Mouse (Mus musculus) MEL (cell line): Measurements from ENCODE around the gene Naa38.

Experiments
- CHD2 ChIP-seq: IDR thresholded peaks from 2 replicates; pipeline ENCODE4 v1.6.1; 2011; ENCODE audit warnings: low read length, improper control_type of control experiment
- CTCF ChIP-seq, 3 experiments: IDR thresholded peaks in 2 of 3; conservative IDR thresholded peaks in 1 of 3; 2 replicates each; pipeline ENCODE4 v1.5.1; 2011 to 2012; ENCODE audit warnings: low read length in 3 of 3, low read depth in 2 of 3, mild to moderate bottlenecking in 2 of 3, improper control_type of control experiment in 1 of 3, inconsistent platforms in 1 of 3, mixed read lengths in 1 of 3, moderate library complexity in 1 of 3; ENCODE audit not compliant: control insufficient read depth in 1 of 3, insufficient read depth in 1 of 3, poor library complexity in 1 of 3, severe bottlenecking in 1 of 3
- ELF1 ChIP-seq: IDR thresholded peaks from 2 replicates; pipeline ENCODE4 v1.6.1; 2014; ENCODE audit warnings: low read depth, mild to moderate bottlenecking, inconsistent platforms, low read length, improper control_type of control experiment, moderate library complexity
- EP300 ChIP-seq, 2 experiments: IDR thresholded peaks; 2 replicates each; pipeline ENCODE4 v1.6.1; 2011; ENCODE audit warnings: improper control_type of control experiment in 2 of 2, low read length in 2 of 2, low read depth in 1 of 2, mild to moderate bottlenecking in 1 of 2
- JUND ChIP-seq: IDR thresholded peaks from 2 replicates; pipeline ENCODE4 v1.6.1; 2011; ENCODE audit warnings: low read depth, mild to moderate bottlenecking, improper control_type of control experiment, low read length
- MAX ChIP-seq: IDR thresholded peaks from 2 replicates; pipeline ENCODE4 v1.6.1; 2011; ENCODE audit warnings: low read length, improper control_type of control experiment
- MEF2A ChIP-seq: IDR thresholded peaks from 2 replicates; pipeline ENCODE4 v1.6.1; 2014; ENCODE audit warnings: low read depth, mild to moderate bottlenecking, inconsistent platforms, low read length, improper control_type of control experiment; ENCODE audit not compliant: poor library complexity, insufficient replicate concordance, severe bottlenecking; ENCODE audit errors: extremely low read depth
- MXI1 ChIP-seq: IDR thresholded peaks from 2 replicates; pipeline ENCODE4 v1.6.1; 2011; ENCODE audit warnings: mild to moderate bottlenecking, low read depth, low read length, improper control_type of control experiment
- POLR2A ChIP-seq, 2 experiments: IDR thresholded peaks; 2 replicates each; pipeline ENCODE4 v1.6.1; 2011 to 2012; ENCODE audit warnings: low read length in 2 of 2, mild to moderate bottlenecking in 2 of 2, control low read depth in 1 of 2, improper control_type of control experiment in 1 of 2, low read depth in 1 of 2, moderate library complexity in 1 of 2; ENCODE audit not compliant: control insufficient read depth in 1 of 2, insufficient read depth in 1 of 2, poor library complexity in 1 of 2
- POLR2AphosphoS5 ChIP-seq: IDR thresholded peaks from 2 replicates; pipeline ENCODE4 v1.6.1; 2012; ENCODE audit warnings: low read depth, borderline replicate concordance, mild to moderate bottlenecking, inconsistent platforms, low read length, moderate library complexity, mixed read lengths
- RAD21 ChIP-seq: IDR thresholded peaks from 2 replicates; pipeline ENCODE4 v1.6.1; 2011; ENCODE audit warnings: mild to moderate bottlenecking, low read depth, low read length, improper control_type of control experiment
- SIN3A ChIP-seq: IDR thresholded peaks from 2 replicates; pipeline ENCODE4 v1.6.1; 2012; ENCODE audit warnings: low read length, improper control_type of control experiment, inconsistent platforms
- TBP ChIP-seq: IDR thresholded peaks from 2 replicates; pipeline ENCODE4 v1.8.0; 2011; ENCODE audit warnings: low read depth, low read length, improper control_type of control experiment
- TCF12 ChIP-seq: IDR thresholded peaks from 2 replicates; pipeline ENCODE4 v1.6.1; 2014; ENCODE audit warnings: low read depth, mild to moderate bottlenecking, inconsistent platforms, low read length, improper control_type of control experiment, moderate library complexity

DNA sequence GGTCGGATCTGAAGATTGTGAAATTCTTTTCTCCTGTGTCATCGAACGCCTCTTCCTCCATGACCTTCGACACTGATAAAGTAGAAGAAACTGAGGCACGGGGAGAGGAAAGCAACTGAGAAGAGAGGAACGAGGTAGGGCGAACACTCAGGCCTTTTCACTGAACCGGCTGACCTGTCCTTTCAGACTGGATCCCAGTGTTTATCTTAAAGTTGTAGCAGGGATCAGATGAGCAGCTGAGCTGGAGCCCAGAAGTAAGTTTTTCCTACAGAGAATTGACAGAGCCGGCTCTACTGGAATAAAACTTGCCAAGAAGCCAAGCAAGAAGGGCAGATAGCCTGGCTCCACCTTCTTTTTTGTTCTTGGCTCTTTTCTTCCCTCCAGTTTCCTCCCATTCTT is 24.5 kb upstream of the Naa38 start:
- TF ChIP-seq RAD21 (no peak), MAX (no peak), MEF2A (no peak), CTCF (IDR thresholded peaks at IDR 0.05 in 2 of 3, conservative IDR thresholded peaks at IDR 0.05 in 1 of 3; ENCODE audit: control insufficient read depth in 1 of 3, insufficient read depth in 1 of 3, low read depth in 2 of 3, low read length in 3 of 3, poor library complexity in 1 of 3, severe bottlenecking in 1 of 3) (no peak), TBP (no peak), POLR2A (IDR thresholded peaks at IDR 0.05; ENCODE audit: control insufficient read depth in 1 of 2, insufficient read depth in 1 of 2, low read depth in 1 of 2, low read length in 2 of 2, poor library complexity in 1 of 2) (no peak), MXI1 (no peak), TCF12 (no peak), ELF1 (no peak), CHD2 (no peak), SIN3A (no peak), JUND (no peak), POLR2AphosphoS5 (no peak), EP300 (IDR thresholded peaks at IDR 0.05; ENCODE audit: low read depth in 1 of 2, low read length in 2 of 2) (0 out of 4 replicates have a peak, but pooled peaks of 1 of the 2 experiments have one; percentile 39)
